29 mouse cellular contexts compared by ENCODE assay signal in the genomic region with DNA sequence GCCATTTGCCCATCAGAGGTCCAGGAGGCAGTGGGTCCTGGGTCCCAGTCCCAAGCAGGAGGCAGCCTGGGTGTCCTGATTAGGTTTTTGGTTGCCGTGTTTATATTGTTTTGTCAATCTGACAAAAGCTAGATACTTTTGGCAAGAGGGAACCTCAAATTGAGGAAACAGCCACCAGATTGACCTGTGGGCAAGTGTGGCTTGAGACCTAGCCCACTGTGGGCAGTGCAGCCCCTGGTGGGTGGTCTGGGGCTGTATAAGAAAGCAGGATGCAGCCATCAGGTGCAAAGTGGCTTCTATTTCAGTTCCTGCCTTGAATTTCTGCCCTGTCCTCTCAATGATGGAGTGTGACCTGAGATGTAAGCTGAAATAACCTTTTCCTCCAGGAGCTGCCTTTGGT. TPM values are rescaled to one million over a fixed set of nuclear protein-coding genes. Genes with fewer than 3 reads are reported as not detected.
A peak's percentile ranks its signal among the peaks of the same experiment; 100 is the strongest.
DNase-seq lines count a peak whose midpoint lies in the region; ATAC-seq and TF ChIP-seq lines count a peak whose summit lies in the region.
"Had no signal": no experiment of that assay in that cellular context is flagged by ENCODE, and none has a peak within 500 bp of the region (broad histone marks: within the 10 kb centered on the region; RNA-seq: fewer than 3 reads in every experiment).

No protein-coding gene starts in this region.

- TF ChIP-seq CTCF in bone marrow macrophage, adult 2 months (IDR thresholded peaks at IDR 0.05; ENCODE audit: low read depth, low read length): no peak
- no peak for TF ChIP-seq CTCF in lung, adult 2 months (IDR thresholded peaks at IDR 0.05; ENCODE audit: insufficient read depth, low read length)

- H3K27ac ChIP-seq in bone marrow macrophage, adult 2 months (ENCODE audit: insufficient read depth, low read depth, low read length): peak overlapping the region; percentile 77
- H3K27ac ChIP-seq: forebrain, embryonic 10.5 days; forebrain, embryonic 13.5 days; heart, embryonic 15.5 days; hindbrain, embryonic 10.5 days; hindbrain, embryonic 13.5 days; intestine, embryonic 15.5 days had no signal

- peak; percentile 58 for ATAC-seq in megakaryocyte, adult 5-6 weeks (ENCODE audit: poor library complexity, severe bottlenecking)
- ATAC-seq: CD4-positive, CD25-positive, alpha-beta regulatory T cell, adult 4 months; forebrain, embryonic 13.5 days; forebrain, embryonic 16.5 days; hindbrain, embryonic 16.5 days; intestine, embryonic 15.5 days had no signal

- no peak for TF ChIP-seq POLR2A in bone marrow macrophage, adult 2 months (IDR thresholded peaks at IDR 0.05; ENCODE audit: borderline replicate concordance, low read depth, low read length)
- TF ChIP-seq POLR2A in lung, adult 2 months (IDR thresholded peaks at IDR 0.05; ENCODE audit: borderline replicate concordance, extremely low read depth, low read depth, low read length): no peak

- no peak overlapping the region for H3K4me3 ChIP-seq in bone marrow macrophage, adult 2 months (ENCODE audit: insufficient read depth, low read length)
- H3K4me3 ChIP-seq in lung, adult 2 months (replicated peaks; ENCODE audit: extremely low read depth, low read depth, low read length): no peak overlapping the region
- H3K4me3 ChIP-seq: forebrain, embryonic 10.5 days; forebrain, embryonic 13.5 days; heart, embryonic 12.5 days; heart, embryonic 15.5 days; hindbrain, embryonic 10.5 days; hindbrain, embryonic 13.5 days; intestine, embryonic 15.5 days had no signal

- DNase-seq in A20 (ENCODE audit: low read depth, low spot score): peak; percentile 48
- no peak for DNase-seq in layer of hippocampus, postnatal 10 days (ENCODE audit: low spot score in 2 of 2)
- no peak for DNase-seq in frontal cortex, postnatal 10 days (ENCODE audit: low spot score in 2 of 2)
- DNase-seq in lung, adult 2 months: no peak
- DNase-seq: adrenal gland, adult 2 months; adrenal gland, postnatal 14 days; cerebellum, adult 18-20 months; cerebellum, adult 9-10 months; cerebellum, postnatal 14 days; gastrocnemius, postnatal 36 days; heart, adult 11 months; heart, postnatal 10 days; heart, postnatal 36 days had no signal

- peaks cover 27% of the 10 kb centered on the region for H3K4me1 ChIP-seq in bone marrow macrophage, adult 2 months (ENCODE audit: control insufficient read depth, insufficient read depth, low read length)
- no peaks in the 10 kb centered on the region for H3K4me1 ChIP-seq in lung, adult 2 months (ENCODE audit: control insufficient read depth, insufficient read depth, low read length)
- H3K4me1 ChIP-seq: forebrain, embryonic 13.5 days; hindbrain, embryonic 13.5 days had no signal

- WGBS in lung, adult 2 months: 59% methylated on average over 1 of the region's 1 CpGs

RNA-seq across cellular contexts. Expression of gene Upk3b, which starts 3.0 kb away (rescaled TPM):
- not detected in 2 replicates for polyA plus RNA-seq in bone marrow macrophage, adult 2 months (2012; ENCODE audit: insufficient read depth, insufficient read length, missing spikeins)
- not detected in 2 replicates for total RNA-seq in megakaryocyte, adult 5-6 weeks (2015)
- total RNA-seq in megakaryocyte, adult 5-6 weeks (2017): not detected in 2 replicates
- not detected for total RNA-seq in layer of hippocampus, postnatal 10 days (2021)
- polyA plus RNA-seq in lung, adult 2 months (2012; rRNA removed): 62.7 and 76.3 TPM in 2 replicates
- total RNA-seq: gastrocnemius, adult 8-10 months; gastrocnemius, postnatal 36 days; MEL had no signal
- polyA plus RNA-seq: CD4-positive, CD25-positive, alpha-beta regulatory T cell, adult 4 months; forebrain, embryonic 10.5 days; forebrain, embryonic 13.5 days; forebrain, embryonic 16.5 days had no signal

RNA-seq across cellular contexts. Expression of gene Upk3bl, which starts 19.0 kb away (rescaled TPM):
- polyA plus RNA-seq in bone marrow macrophage, adult 2 months (2012; ENCODE audit: insufficient read depth, insufficient read length, missing spikeins): not detected in 2 replicates
- total RNA-seq in megakaryocyte, adult 5-6 weeks (2015): not detected in 2 replicates
- not detected in 2 replicates for total RNA-seq in megakaryocyte, adult 5-6 weeks (2017)
- total RNA-seq in layer of hippocampus, postnatal 10 days (2021): not detected
- 4.2 TPM in 1 of 2 replicates, not detected in the other for polyA plus RNA-seq in lung, adult 2 months (2012; rRNA removed)
- total RNA-seq: adrenal gland, postnatal 14 days; gastrocnemius, adult 8-10 months; gastrocnemius, postnatal 36 days; heart, postnatal 10 days; heart, postnatal 36 days; MEL had no signal
- polyA plus RNA-seq: adrenal gland, adult 2 months; CD4-positive, CD25-positive, alpha-beta regulatory T cell, adult 4 months; forebrain, embryonic 13.5 days; forebrain, embryonic 16.5 days; hindbrain, embryonic 13.5 days; hindbrain, embryonic 16.5 days had no signal

RNA-seq across cellular contexts. Expression of gene Dtx2, which starts 40.7 kb away (rescaled TPM):
- 9.5 and 9.8 TPM in 2 replicates for polyA plus RNA-seq in bone marrow macrophage, adult 2 months (2012; ENCODE audit: insufficient read depth, insufficient read length, missing spikeins)
- total RNA-seq in megakaryocyte, adult 5-6 weeks (2015): 26.3 and 30.3 TPM in 2 replicates
- 10.9 and 12.4 TPM in 2 replicates for total RNA-seq in megakaryocyte, adult 5-6 weeks (2017)
- total RNA-seq in layer of hippocampus, postnatal 10 days (2021): 10 to 100 TPM; 10.0 to 12.4 TPM
- polyA plus RNA-seq in lung, adult 2 months (2012; rRNA removed): 23.9 and 29.9 TPM in 2 replicates

RNA-seq across cellular contexts. Expression of gene Rasa4, which starts 48.4 kb away (rescaled TPM):
- 273 and 311 TPM in 2 replicates for polyA plus RNA-seq in bone marrow macrophage, adult 2 months (2012; ENCODE audit: insufficient read depth, insufficient read length, missing spikeins)
- 36.2 and 40.9 TPM in 2 replicates for total RNA-seq in megakaryocyte, adult 5-6 weeks (2015)
- total RNA-seq in megakaryocyte, adult 5-6 weeks (2017): 26.0 and 33.8 TPM in 2 replicates
- 1 to 10 TPM; 4.3 to 8.5 TPM for total RNA-seq in layer of hippocampus, postnatal 10 days (2021)
- polyA plus RNA-seq in lung, adult 2 months (2012; rRNA removed): 11.8 and 16.1 TPM in 2 replicates

RNA-seq across cellular contexts. Expression of gene Zp3, which starts 55.4 kb away (rescaled TPM):
- polyA plus RNA-seq in bone marrow macrophage, adult 2 months (2012; ENCODE audit: insufficient read depth, insufficient read length, missing spikeins): not detected in 2 replicates
- 0.20 TPM in 1 of 2 replicates, not detected in the other for total RNA-seq in megakaryocyte, adult 5-6 weeks (2015)
- not detected in 2 replicates for total RNA-seq in megakaryocyte, adult 5-6 weeks (2017)
- total RNA-seq in layer of hippocampus, postnatal 10 days (2021): not detected
- 0.08 TPM in 1 of 2 replicates, not detected in the other for polyA plus RNA-seq in lung, adult 2 months (2012; rRNA removed)
- total RNA-seq: adrenal gland, adult 2 months; adrenal gland, postnatal 14 days; gastrocnemius, adult 8-10 months; gastrocnemius, postnatal 36 days; heart, postnatal 10 days; heart, postnatal 36 days; MEL had no signal
- polyA plus RNA-seq: adrenal gland, adult 2 months; C2C12; CD4-positive, CD25-positive, alpha-beta regulatory T cell, adult 4 months; embryonic facial prominence, embryonic 11.5 days; forebrain, embryonic 13.5 days; forebrain, embryonic 16.5 days; heart, embryonic 15.5 days; hindbrain, embryonic 10.5 days; hindbrain, embryonic 16.5 days had no signal
